Mouse (Mus musculus): ENCODE measurements around the gene Cnot2. TPM values are rescaled to one million over a fixed set of nuclear protein-coding genes. Genes with fewer than 3 reads are reported as not detected.
"Not testable (repeated sequence)": the region's sequence is repeated elsewhere in the genome, so short reads cannot be mapped to it uniquely, and the experiment has no call there.

Cnot2 gene
- polyA plus RNA-seq, 1 experiment from 2014 or later = 124 TPM

DNA sequence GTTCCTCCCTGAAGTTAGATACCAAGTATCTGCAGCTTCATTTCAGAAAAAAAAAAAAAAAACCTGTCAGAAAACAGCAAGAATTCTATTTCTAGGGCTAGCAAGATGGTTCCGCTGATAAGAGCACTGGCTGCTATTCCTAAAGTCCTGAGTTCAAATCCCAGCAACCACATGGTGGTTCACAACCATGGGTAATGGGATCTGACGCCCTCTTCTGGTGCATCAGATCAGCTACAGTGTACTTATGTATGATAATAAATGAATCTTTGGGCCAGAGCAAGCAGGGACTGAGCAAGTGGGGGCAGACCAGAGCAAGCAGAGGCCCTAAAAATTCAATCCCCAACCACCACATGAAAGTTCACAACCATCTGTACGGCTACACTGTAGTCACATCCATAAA, 4.1 kb downstream of the Cnot2 start:
- no peaks in the 10 kb centered on the region for H3K9me3 ChIP-seq
- H3K4me1 ChIP-seq = peaks cover 10% of the 10 kb centered on the region
- H3K27me3 ChIP-seq (replicated peaks; ENCODE audit: low read depth, poor library complexity, severe bottlenecking) = no peaks in the 10 kb centered on the region
- H3K4me3 ChIP-seq = no peak overlapping the region
- no peak overlapping the region for H3K27ac ChIP-seq (replicated peaks)
- H3K36me3 ChIP-seq (replicated peaks) = peaks cover 11% of the 10 kb centered on the region; the same call in 1 of the 2 replicates
- 88% methylated on average over 3 of the region's 3 CpGs for WGBS
- no peak for DNase-seq (ENCODE audit: low spot score)

DNA sequence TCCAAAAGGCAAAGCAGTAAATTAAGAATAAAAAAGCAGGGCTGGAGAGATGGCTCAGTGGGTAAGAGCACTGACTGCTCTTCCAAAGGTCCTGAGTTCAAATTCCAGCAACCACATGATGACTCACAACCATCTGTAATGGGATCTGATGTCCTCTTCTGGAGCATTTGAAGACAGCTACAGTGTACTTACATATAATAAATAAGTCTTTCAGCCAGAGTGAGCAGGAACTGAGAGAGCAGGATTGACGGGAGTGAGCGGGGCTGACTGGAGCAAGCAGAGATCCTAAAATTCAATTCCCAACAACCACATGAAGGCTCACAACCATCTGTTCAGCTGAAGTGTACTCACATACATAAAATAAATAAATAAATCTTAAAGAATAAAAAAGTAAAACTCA, 5.2 kb downstream of the Cnot2 start:
- not testable (repeated sequence) for DNase-seq (ENCODE audit: low spot score); H3K4me3 ChIP-seq; H3K9me3 ChIP-seq; H3K27ac ChIP-seq (replicated peaks); H3K4me1 ChIP-seq; H3K27me3 ChIP-seq (replicated peaks; ENCODE audit: low read depth, poor library complexity, severe bottlenecking)
- peaks cover 11% of the 10 kb centered on the region; the same call in 1 of the 2 replicates for H3K36me3 ChIP-seq (replicated peaks)
- WGBS = 93% methylated on average over 2 of the region's 2 CpGs

DNA sequence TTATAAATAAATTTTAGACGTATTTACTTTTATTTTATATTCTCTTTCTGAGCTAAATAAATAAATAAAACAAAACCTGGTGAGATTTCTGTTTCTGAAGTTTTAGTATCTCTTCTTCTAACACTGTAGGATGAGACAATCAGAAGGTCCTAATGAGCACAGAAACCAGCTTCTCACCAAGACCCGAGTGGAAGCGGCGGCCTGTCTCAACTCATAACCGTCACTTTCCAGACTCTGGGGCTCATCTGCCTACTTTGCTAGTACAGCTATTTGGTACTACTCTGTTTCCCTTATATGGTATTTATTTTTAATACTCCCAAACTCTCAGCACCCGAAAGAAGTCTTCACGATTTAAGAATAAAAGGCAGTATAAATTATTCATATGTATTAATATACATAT, 10.8 kb downstream of the Cnot2 start:
- H3K4me3 ChIP-seq = no peak overlapping the region
- no peaks in the 10 kb centered on the region for H3K36me3 ChIP-seq (replicated peaks)
- no peaks in the 10 kb centered on the region for H3K4me1 ChIP-seq
- 91% methylated on average over 7 of the region's 7 CpGs for WGBS
- no peak for DNase-seq (ENCODE audit: low spot score)
- no peak overlapping the region for H3K27ac ChIP-seq (replicated peaks)
- no peaks in the 10 kb centered on the region for H3K9me3 ChIP-seq
- no peaks in the 10 kb centered on the region for H3K27me3 ChIP-seq (replicated peaks; ENCODE audit: low read depth, poor library complexity, severe bottlenecking)

DNA sequence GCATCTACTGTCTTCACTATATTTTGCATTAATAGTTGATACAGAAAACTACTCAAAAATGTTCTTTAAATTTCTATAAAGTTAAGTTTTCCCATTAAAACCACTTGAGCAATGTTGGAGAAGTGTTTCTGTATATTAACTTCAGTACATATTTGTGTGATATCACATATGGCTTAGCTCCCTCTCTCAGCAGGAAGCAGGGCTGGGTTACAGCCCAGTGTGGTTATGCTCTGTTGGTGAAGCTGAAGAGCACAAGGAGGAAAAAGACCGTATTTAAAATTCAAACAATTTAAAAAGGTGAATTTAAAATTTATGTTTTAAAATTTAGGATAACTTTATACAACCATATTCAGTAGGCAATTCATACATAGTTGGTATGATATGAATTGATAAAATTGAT, 12.8 kb downstream of the Cnot2 start:
- 93% methylated on average over 1 of the region's 1 CpGs for WGBS
- DNase-seq (ENCODE audit: low spot score) = no peak
- no peaks in the 10 kb centered on the region for H3K36me3 ChIP-seq (replicated peaks)

DNA sequence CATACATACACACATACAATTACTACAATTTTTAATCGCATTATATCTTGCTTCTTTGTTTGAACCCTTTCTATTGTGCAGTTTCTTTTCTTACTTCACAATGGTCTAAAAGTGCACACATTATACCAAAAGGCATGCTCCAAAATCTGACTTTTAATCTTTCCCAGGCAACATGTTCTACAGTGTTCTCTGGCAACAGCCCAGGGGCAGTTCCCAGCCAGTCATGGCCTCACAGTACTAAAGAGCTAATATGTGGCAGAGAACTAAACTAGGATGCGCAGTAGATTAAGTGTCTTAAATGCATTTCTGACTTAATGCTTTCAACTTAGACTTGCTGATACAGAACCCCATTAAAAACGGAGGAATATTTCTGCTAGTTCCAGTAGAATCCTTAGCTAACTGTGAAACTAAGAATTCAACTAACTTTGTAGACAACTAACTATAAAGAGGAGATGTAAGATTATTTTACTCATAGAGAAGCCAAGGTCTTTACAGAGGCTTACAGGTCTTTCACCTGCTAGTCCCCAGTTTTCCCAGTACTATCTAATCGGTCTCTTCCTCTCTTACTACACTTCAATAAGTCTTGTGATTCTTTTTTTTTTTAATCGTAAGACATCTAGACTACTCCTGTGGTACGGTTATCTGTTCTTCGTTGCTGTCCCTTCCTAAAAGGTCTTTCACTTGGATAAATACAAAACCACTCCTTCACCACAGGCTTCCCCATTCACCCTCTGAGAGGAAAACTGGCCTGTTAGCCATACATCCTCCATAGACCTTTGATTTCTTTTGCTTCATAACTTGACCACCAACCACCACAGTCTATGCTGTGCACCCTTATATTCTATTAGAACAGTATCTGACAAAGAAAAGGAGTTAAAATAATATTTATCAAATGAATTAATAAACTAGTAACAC, 13.6 kb downstream of the Cnot2 start:
- Histone ChIP-seq H3K27me3 (replicated peaks; ENCODE audit: low read depth, poor library complexity, severe bottlenecking) (no peaks in the 10 kb centered on the region), H3K4me3 (no peak overlapping the region), H3K36me3 (replicated peaks) (no peaks in the 10 kb centered on the region), H3K27ac (replicated peaks) (no peak overlapping the region), H3K9me3 (no peaks in the 10 kb centered on the region), H3K4me1 (no peaks in the 10 kb centered on the region; the same call in 1 of the 2 replicates)
- 90% methylated on average over 7 of the region's 7 CpGs for WGBS
- no peak for DNase-seq (ENCODE audit: low spot score)

More for the DNA sequence above, 12.8 kb downstream of the Cnot2 start:
- Histone ChIP-seq H3K4me1 (no peaks in the 10 kb centered on the region), H3K4me3 (no peak overlapping the region), H3K27ac (replicated peaks) (no peak overlapping the region), H3K27me3 (replicated peaks; ENCODE audit: low read depth, poor library complexity, severe bottlenecking) (no peaks in the 10 kb centered on the region), H3K9me3 (no peaks in the 10 kb centered on the region)

DNA sequence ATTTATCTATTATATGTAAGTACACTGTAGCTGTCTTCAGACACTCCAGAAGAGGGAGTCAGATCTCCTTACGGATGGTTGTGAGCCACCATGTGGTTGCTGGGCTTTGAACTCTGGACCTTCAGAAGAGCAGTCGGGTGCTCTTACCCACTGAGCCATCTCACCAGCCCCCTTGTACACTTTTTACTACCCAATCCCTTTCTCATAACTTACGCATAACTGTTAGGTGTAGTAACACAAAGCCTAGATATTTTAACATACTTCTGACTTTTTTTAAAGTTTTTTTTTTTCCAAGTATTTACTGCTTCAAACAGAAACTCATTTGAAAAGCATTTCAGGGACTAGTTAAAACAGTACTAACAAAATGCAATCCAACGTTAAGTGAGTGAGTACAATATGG, 14.8 kb downstream of the Cnot2 start:
- 90% methylated on average over 4 of the region's 4 CpGs for WGBS
- not testable (repeated sequence) for H3K4me3 ChIP-seq; H3K27me3 ChIP-seq (replicated peaks; ENCODE audit: low read depth, poor library complexity, severe bottlenecking); H3K9me3 ChIP-seq; DNase-seq (ENCODE audit: low spot score); H3K27ac ChIP-seq (replicated peaks); H3K36me3 ChIP-seq (replicated peaks); H3K4me1 ChIP-seq

DNA sequence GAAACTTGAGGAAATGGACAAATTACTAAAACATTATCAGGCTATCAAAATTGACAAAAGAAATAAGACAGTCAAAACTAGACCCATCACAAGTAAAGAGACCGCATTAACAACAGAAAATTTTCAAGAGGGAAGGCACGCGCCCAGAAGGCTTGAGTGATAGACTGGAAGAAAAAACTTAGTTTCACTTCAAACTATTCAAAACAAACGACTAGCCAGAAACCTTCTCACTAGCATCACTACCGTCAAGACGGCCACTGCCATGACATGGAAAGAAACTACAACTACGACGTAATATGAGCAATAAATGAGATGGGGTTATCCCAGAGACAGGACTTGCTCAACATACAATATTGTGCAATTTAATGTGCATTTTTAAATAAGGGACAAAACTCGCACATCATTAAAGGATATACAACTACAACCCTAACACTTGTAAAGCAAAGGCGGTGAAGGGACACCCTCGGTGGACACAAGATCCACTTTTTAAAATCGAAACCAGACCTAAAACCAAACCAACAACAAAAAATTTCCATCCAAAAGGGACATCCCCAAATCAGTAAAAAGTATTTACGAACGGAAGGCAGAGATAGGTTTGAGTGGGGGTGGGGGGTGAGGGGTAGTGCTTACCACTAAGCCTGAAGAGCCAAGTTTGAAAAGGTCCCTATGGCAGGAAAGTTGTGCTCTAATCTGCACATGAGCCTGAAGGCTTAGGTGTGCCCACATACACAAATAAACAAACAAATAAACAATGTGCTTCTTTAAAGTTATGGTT, 16.3 kb downstream of the Cnot2 start:
- DNase-seq (ENCODE audit: low spot score) = no peak
- Histone ChIP-seq H3K4me1 (peaks cover 10% of the 10 kb centered on the region), H3K4me3 (no peak overlapping the region), H3K27ac (replicated peaks) (no peak overlapping the region), H3K9me3 (no peaks in the 10 kb centered on the region), H3K36me3 (replicated peaks) (no peaks in the 10 kb centered on the region), H3K27me3 (replicated peaks; ENCODE audit: low read depth, poor library complexity, severe bottlenecking) (no peaks in the 10 kb centered on the region)
- 91% methylated on average over 14 of the region's 14 CpGs for WGBS

DNA sequence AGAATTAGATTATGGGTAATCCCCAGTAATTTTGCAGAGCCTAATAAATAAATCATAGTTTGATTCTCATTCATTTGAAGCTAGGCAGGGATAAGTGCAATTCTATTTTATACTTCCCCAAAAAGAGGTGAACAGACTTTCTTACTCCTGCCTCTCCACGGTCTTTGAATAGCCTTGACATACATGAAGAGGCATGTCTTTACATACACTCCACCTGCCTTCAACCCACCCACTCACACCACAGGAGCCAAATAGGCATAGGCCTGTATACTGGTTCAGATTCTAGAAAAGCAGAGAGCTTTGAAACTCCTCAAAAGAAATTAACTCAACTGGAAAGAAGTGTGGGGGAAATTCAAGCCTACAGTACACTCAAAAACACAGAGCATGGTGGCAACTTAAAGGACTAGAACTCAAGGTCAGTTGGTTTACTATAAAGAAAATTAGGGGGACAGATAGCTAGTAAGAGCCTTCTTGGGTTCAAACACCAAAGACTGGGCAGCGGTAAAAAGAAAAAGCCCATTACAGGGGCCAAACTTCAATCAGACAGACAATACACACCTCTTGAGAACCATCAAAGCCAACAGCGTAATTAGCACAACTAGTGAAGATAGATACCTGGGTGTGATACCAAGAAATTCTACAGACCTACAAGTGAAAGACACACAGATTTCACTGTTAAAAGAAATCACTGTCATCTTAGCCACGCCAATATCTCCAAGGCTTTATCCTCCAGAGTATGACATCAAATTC, 18.4 kb downstream of the Cnot2 start:
- H3K27me3 ChIP-seq (replicated peaks; ENCODE audit: low read depth, poor library complexity, severe bottlenecking) = no peaks in the 10 kb centered on the region
- H3K9me3 ChIP-seq = 0 out of 2 replicates have a peak, but pooled peaks cover 1% of the 10 kb centered on the region
- 70% methylated on average over 4 of the region's 4 CpGs for WGBS
- H3K27ac ChIP-seq (replicated peaks) = no peak overlapping the region
- H3K36me3 ChIP-seq (replicated peaks) = peaks cover 2% of the 10 kb centered on the region
- H3K4me3 ChIP-seq = no peak overlapping the region
- H3K4me1 ChIP-seq = peaks cover 10% of the 10 kb centered on the region
- no peak for DNase-seq (ENCODE audit: low spot score)

DNA sequence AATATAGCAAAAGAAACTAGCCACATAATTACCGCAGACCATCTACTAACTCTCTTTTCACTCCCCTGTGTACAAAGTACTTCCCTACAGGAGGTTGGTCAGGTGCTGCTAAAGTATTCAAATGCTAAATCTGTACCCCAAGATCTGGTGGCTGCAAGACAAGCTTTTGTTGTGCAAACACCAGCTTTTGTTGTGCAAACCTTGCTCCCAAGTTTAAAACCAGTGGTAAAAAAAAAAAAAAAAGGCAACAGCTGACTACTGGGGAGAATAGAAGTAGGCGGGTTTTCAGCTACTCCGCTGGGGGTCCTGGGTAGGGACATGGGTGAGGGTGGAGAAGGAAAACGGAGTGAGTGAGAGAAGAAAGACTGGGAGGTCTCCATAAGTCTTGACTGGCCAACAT, 19.1 kb downstream of the Cnot2 start:
- H3K36me3 ChIP-seq (replicated peaks) = peaks cover 9% of the 10 kb centered on the region
- peaks cover 7% of the 10 kb centered on the region; the same call in 1 of the 2 replicates for H3K9me3 ChIP-seq
- no peak for DNase-seq (ENCODE audit: low spot score)
- WGBS = 33% methylated on average over 4 of the region's 4 CpGs
- no peak overlapping the region for H3K4me3 ChIP-seq
- H3K4me1 ChIP-seq = peaks cover 10% of the 10 kb centered on the region
- H3K27ac ChIP-seq (replicated peaks) = no peak overlapping the region
- no peaks in the 10 kb centered on the region for H3K27me3 ChIP-seq (replicated peaks; ENCODE audit: low read depth, poor library complexity, severe bottlenecking)

DNA sequence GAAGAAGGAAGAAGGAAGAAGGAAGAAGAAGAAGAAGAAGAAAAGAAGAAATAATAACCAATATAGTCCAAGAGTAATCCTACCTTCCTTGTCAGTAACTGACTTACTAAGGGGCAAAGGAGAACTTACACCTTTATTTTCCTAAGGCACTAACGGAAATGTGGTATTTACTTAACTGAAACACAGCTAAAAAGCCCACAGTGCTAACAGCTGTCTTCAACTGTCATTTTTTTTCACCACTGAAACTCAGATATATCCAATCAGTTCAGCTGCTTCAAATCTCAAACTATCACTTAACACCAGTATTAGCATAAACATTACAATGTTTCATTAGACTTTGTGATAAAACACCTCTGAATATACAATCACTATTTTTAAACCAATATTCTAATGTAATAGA, 22.1 kb downstream of the Cnot2 start:
- H3K9me3 ChIP-seq = peaks cover 19% of the 10 kb centered on the region; the same call in 1 of the 2 replicates
- no peak for DNase-seq (ENCODE audit: low spot score)
- H3K27me3 ChIP-seq (replicated peaks; ENCODE audit: low read depth, poor library complexity, severe bottlenecking) = no peaks in the 10 kb centered on the region
- peaks cover 22% of the 10 kb centered on the region for H3K36me3 ChIP-seq (replicated peaks)
- H3K4me3 ChIP-seq = no peak overlapping the region
- WGBS = 79% methylated on average over 1 of the region's 1 CpGs
- no peak overlapping the region for H3K27ac ChIP-seq (replicated peaks)
- H3K4me1 ChIP-seq = peaks cover 10% of the 10 kb centered on the region

DNA sequence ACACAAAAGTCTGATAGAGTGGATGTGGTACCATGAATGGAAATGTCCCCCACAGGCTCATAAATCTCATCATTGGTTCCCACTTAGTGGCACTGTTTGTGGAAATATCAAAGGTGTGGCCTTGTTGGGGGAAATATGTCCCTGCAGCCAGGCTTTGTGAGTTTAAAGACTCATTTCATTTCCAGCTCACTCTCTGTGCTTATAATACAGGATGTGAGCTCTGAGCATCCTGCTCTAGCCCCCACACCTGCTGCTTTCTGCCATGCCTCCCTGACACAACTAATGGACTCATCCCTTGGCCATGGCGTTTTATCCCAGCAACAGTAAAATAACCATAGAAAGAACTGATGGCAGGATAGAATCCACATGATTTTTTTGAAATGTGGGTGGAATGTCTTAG, 24.1 kb downstream of the Cnot2 start:
- H3K4me1 ChIP-seq = peaks cover 6% of the 10 kb centered on the region
- H3K36me3 ChIP-seq (replicated peaks) = peaks cover 22% of the 10 kb centered on the region
- H3K4me3 ChIP-seq = no peak overlapping the region
- no peaks in the 10 kb centered on the region for H3K27me3 ChIP-seq (replicated peaks; ENCODE audit: low read depth, poor library complexity, severe bottlenecking)
- no peak overlapping the region for H3K27ac ChIP-seq (replicated peaks)
- DNase-seq (ENCODE audit: low spot score) = no peak
- H3K9me3 ChIP-seq = peaks cover 19% of the 10 kb centered on the region; the same call in 1 of the 2 replicates
- 89% methylated on average over 1 of the region's 1 CpGs for WGBS

DNA sequence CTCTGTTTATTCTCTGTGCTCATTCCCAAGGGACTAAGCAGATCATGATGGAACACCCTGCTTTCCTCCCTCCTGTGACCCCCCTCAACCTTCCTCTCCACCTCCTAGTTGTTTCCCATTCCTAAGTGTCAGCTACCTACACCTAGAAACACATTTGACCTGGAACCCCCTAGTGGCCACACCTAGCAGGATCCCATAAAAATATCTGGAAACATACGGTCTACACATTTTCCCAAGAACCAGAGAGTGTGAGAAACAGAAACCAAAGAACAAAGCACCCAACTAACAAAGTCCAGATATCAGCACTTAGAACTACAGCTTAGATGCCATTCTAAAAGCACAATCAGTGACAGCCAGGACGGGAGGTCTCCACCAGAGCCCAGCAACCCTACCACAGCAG, 26.9 kb downstream of the Cnot2 start:
- no peaks in the 10 kb centered on the region for H3K27me3 ChIP-seq (replicated peaks; ENCODE audit: low read depth, poor library complexity, severe bottlenecking)
- H3K9me3 ChIP-seq = peaks cover 19% of the 10 kb centered on the region; the same call in 1 of the 2 replicates
- peaks cover 22% of the 10 kb centered on the region for H3K36me3 ChIP-seq (replicated peaks)
- H3K4me3 ChIP-seq = no peak overlapping the region
- no peak for DNase-seq (ENCODE audit: low spot score)
- 62% methylated on average over 2 of the region's 2 CpGs for WGBS
- H3K27ac ChIP-seq (replicated peaks) = no peak overlapping the region
- H3K4me1 ChIP-seq = no peaks in the 10 kb centered on the region

Measured in embryonic facial prominence, embryonic 10.5 days (tissue).